Mouse (Mus musculus) ES-E14 (cell line): Measurements from ENCODE around the gene Magi2. TPM values are rescaled to one million over a fixed set of nuclear protein-coding genes. Genes with fewer than 3 reads are reported as not detected.

Experiments
- DNase-seq: peaks from one replicate; pipeline ENCODE4 v3.0.0-alpha.2; 2013; ENCODE audit warnings: low read depth, low spot score
- H3K27ac ChIP-seq: 2 replicates; pipeline ENCODE4 v1.5.1; 2012; ENCODE audit warnings: low read depth, mild to moderate bottlenecking, low read length, moderate library complexity, mixed read lengths; ENCODE audit not compliant: poor library complexity, insufficient read depth, severe bottlenecking
- H3K36me3 ChIP-seq: 2 replicates; pipeline ENCODE4 v1.6.1; 2012; ENCODE audit warnings: mild to moderate bottlenecking, low read length, moderate library complexity, mixed read lengths; ENCODE audit not compliant: control insufficient read depth, poor library complexity, insufficient read depth, severe bottlenecking
- H3K4me1 ChIP-seq, 2 experiments: fragments of 150-350 bp in 1 of 2; sonication (generic) in 1 of 2; 2 replicates each; pipeline ENCODE4 v1.6.1; 2012; ENCODE audit warnings: low read length in 2 of 2, mild to moderate bottlenecking in 1 of 2, mixed read lengths in 1 of 2; ENCODE audit not compliant: control insufficient read depth in 2 of 2, insufficient read depth in 2 of 2, poor library complexity in 1 of 2
- H3K4me3 ChIP-seq, 2 experiments: fragments of 150-350 bp in 1 of 2; sonication (generic) in 1 of 2; 2 replicates each; pipeline ENCODE4 v1.5.1; 2012; ENCODE audit warnings: low read length in 2 of 2, low read depth in 1 of 2, mild to moderate bottlenecking in 1 of 2, mixed read lengths in 1 of 2; ENCODE audit not compliant: insufficient read depth in 1 of 2, poor library complexity in 1 of 2, severe bottlenecking in 1 of 2
- H3K9ac ChIP-seq: 2 replicates; pipeline ENCODE4 v1.6.1; 2012; ENCODE audit warnings: low read depth, mild to moderate bottlenecking, low read length, mixed read lengths; ENCODE audit not compliant: poor library complexity, insufficient read depth, severe bottlenecking
- H3K9me3 ChIP-seq: fragments of 150-350 bp; sonication (generic); 2 replicates; pipeline ENCODE4 v1.6.1; 2012; ENCODE audit warnings: low read depth, mild to moderate bottlenecking, low read length; ENCODE audit not compliant: control insufficient read depth, insufficient read depth
- CHD2 ChIP-seq: IDR thresholded peaks from 2 replicates; pipeline ENCODE4 v1.6.1; 2014; ENCODE audit warnings: mild to moderate bottlenecking, low read depth, low read length, inconsistent platforms
- HCFC1 ChIP-seq: IDR thresholded peaks from 2 replicates; pipeline ENCODE4 v1.6.1; 2012; ENCODE audit warnings: low read length, inconsistent platforms, borderline replicate concordance; ENCODE audit not compliant: insufficient read depth
- MAFK ChIP-seq: IDR thresholded peaks from 2 replicates; pipeline ENCODE4 v1.6.1; 2014; ENCODE audit warnings: mild to moderate bottlenecking, low read depth, low read length, inconsistent platforms; ENCODE audit not compliant: insufficient read depth
- ZC3H11A ChIP-seq: IDR thresholded peaks from 2 replicates; pipeline ENCODE4 v1.6.1; 2012; ENCODE audit warnings: low read depth, mild to moderate bottlenecking, inconsistent platforms, low read length, borderline replicate concordance
- ZNF384 ChIP-seq: IDR thresholded peaks from 2 replicates; pipeline ENCODE4 v1.6.1; 2012; ENCODE audit warnings: low read depth, low read length, inconsistent platforms
- in situ Hi-C, 2 experiments: fragments of 600-800 bp; cut with MboI; formaldehyde crosslinking; loops; one replicate each; pipeline ENCODE4 v1.15.1; 2025; ENCODE audit warnings: low sequenced_read_pairs in 2 of 2, inconsistent platforms in 1 of 2; ENCODE audit not compliant: unreplicated experiment in 2 of 2
- total RNA-seq: library from RNA; depleted of rRNA; stranded (reverse); fragments of 300-350 nt; gene quantifications from 2 replicates; pipeline ENCODE4 v1.2.3, GENCODE M21; 2012

The Magi2 gene
- total RNA-seq, 1 experiment, result 0.85 TPM

GRCm38 (mm10) chr5:19787522-19788144 lies 560.8 kb downstream of the Magi2 start:
- Histone ChIP-seq H3K36me3 (no peaks in the 10 kb centered on the region), H3K4me3 (no peak overlapping the region), H3K27ac (no peak overlapping the region), H3K9me3 (no peaks in the 10 kb centered on the region), H3K9ac (no peak overlapping the region), H3K4me1 (peaks cover 2 to 3% of the 10 kb centered on the region in 2 experiments; a peak in 2 of 4 replicates)
- DNase-seq, result peak; percentile 44
- in situ Hi-C loops, result no loop called here
- no peak for TF ChIP-seq MAFK
- TF ChIP-seq ZC3H11A, result no peak
- TF ChIP-seq ZNF384, result no peak
- no peak for TF ChIP-seq HCFC1
- TF ChIP-seq CHD2, result no peak

GRCm38 (mm10) chr5:19803052-19803769 lies 576.4 kb downstream of the Magi2 start:
- no peak overlapping the region for H3K27ac ChIP-seq

GRCm38 (mm10) chr5:19822502-19822901 lies 595.7 kb downstream of the Magi2 start:
- TF ChIP-seq ZC3H11A (no peak), ZNF384 (no peak), MAFK (no peak), CHD2 (no peak), HCFC1 (no peak)
- H3K4me1 ChIP-seq, result no peaks in the 10 kb centered on the region
- no peak overlapping the region for H3K4me3 ChIP-seq
- H3K36me3 ChIP-seq, result no peaks in the 10 kb centered on the region
- H3K9me3 ChIP-seq, result no peaks in the 10 kb centered on the region
- no peak for DNase-seq
- no peak overlapping the region for H3K9ac ChIP-seq
- in situ Hi-C loops, result no loop called here
- H3K27ac ChIP-seq, result no peak overlapping the region

More at GRCm38 (mm10) chr5:19803052-19803769, 576.4 kb downstream of the Magi2 start:
- no peak for TF ChIP-seq HCFC1
- TF ChIP-seq MAFK, result no peak
- TF ChIP-seq ZC3H11A, result no peak
- no peak for TF ChIP-seq ZNF384
- TF ChIP-seq CHD2, result no peak
- no peak overlapping the region for H3K4me3 ChIP-seq
- no peaks in the 10 kb centered on the region for H3K36me3 ChIP-seq
- in situ Hi-C loops, result no loop called here
- H3K4me1 ChIP-seq, result peaks cover 0 to 2% of the 10 kb centered on the region in 2 experiments; a peak in 1 of 4 replicates
- H3K9ac ChIP-seq, result no peak overlapping the region
- DNase-seq, result no peak
- H3K9me3 ChIP-seq, result no peaks in the 10 kb centered on the region

GRCm38 (mm10) chr5:19825943-19826342 lies 599.1 kb downstream of the Magi2 start:
- H3K36me3 ChIP-seq, result no peaks in the 10 kb centered on the region
- no peak overlapping the region for H3K27ac ChIP-seq
- in situ Hi-C loops, result no loop called here
- no peak for TF ChIP-seq CHD2
- TF ChIP-seq MAFK, result no peak
- DNase-seq, result no peak
- no peak overlapping the region for H3K4me3 ChIP-seq
- no peaks in the 10 kb centered on the region for H3K4me1 ChIP-seq
- H3K9me3 ChIP-seq, result no peaks in the 10 kb centered on the region
- H3K9ac ChIP-seq, result no peak overlapping the region

GRCm38 (mm10) chr5:19829341-19829740 lies 602.5 kb downstream of the Magi2 start:
- TF ChIP-seq MAFK (no peak), ZNF384 (no peak), CHD2 (no peak), ZC3H11A (no peak)
- no peaks in the 10 kb centered on the region for H3K4me1 ChIP-seq
- DNase-seq, result no peak
- no peak overlapping the region for H3K27ac ChIP-seq
- no peaks in the 10 kb centered on the region for H3K36me3 ChIP-seq
- in situ Hi-C loops, result no loop called here
- H3K9ac ChIP-seq, result no peak overlapping the region
- no peak overlapping the region for H3K4me3 ChIP-seq
- no peaks in the 10 kb centered on the region for H3K9me3 ChIP-seq
